19 mouse cellular contexts compared by ENCODE assay signal in the genomic region with DNA sequence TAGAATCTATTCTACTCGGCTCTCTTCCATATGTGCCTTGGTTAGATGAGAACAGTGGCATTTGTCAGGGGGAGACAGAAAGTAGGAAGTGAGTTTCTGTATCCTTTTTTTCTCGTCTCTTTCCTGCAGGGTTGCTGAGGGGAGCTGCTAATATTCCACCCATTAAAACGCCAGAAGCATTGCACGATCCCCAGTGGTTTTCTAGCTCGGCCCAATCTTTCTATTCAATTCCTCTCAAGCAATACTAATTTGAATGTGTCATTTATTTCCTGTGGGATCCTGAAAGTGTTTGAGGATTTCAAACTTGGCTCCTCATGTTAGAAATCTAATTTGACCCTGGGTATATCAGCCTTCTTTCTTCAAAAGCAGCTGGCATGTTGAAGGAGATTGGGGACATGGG.
DNase-seq lines count a peak whose midpoint lies in the region; ATAC-seq lines count a peak whose summit lies in the region.
"Had no signal": no experiment of that assay in that cellular context is flagged by ENCODE, and none has a peak within 500 bp of the region (broad histone marks: within the 10 kb centered on the region; RNA-seq: fewer than 3 reads in every experiment).

No protein-coding gene starts in this region.

- no peak for DNase-seq in neural tube, embryonic 10.5 days (ENCODE audit: extremely low spot score, low spot score)
- DNase-seq in retina, postnatal 1 day, result peak; percentile 32
- DNase-seq in kidney, postnatal 14 days, result no peak
- DNase-seq in cerebellum, adult 11-12 months, result no peak
- DNase-seq: adrenal gland, adult 8-10 months; cerebellum, postnatal 10 days; kidney, adult 2 months; kidney, postnatal 10 days; lung, adult 18-20 months; right cerebral cortex, adult 18-20 months; thymus, postnatal 36 days had no signal

- WGBS in neural tube, embryonic 12.5 days, result 27% methylated on average over 5 of the region's 5 CpGs
- WGBS in forebrain, embryonic 15.5 days, result 9% methylated on average over 5 of the region's 5 CpGs
- WGBS in midbrain, embryonic 12.5 days, result 19% methylated on average over 5 of the region's 5 CpGs

- H3K9ac ChIP-seq in neural tube, embryonic 12.5 days, result no peak overlapping the region
- H3K9ac ChIP-seq in forebrain, embryonic 15.5 days (replicated peaks), result no peak overlapping the region
- no peak overlapping the region for H3K9ac ChIP-seq in midbrain, embryonic 12.5 days (replicated peaks)
- H3K9ac ChIP-seq: embryonic facial prominence, embryonic 15.5 days had no signal

- peaks cover 17% of the 10 kb centered on the region; the same call in 1 of the 2 replicates for H3K4me1 ChIP-seq in neural tube, embryonic 12.5 days
- peaks cover 18% of the 10 kb centered on the region for H3K4me1 ChIP-seq in forebrain, embryonic 15.5 days
- H3K4me1 ChIP-seq in midbrain, embryonic 12.5 days, result peaks cover 20% of the 10 kb centered on the region
- H3K4me1 ChIP-seq: embryonic facial prominence, embryonic 15.5 days; heart, embryonic 10.5 days; megakaryocyte, embryonic 14.5 days had no signal

- H3K27me3 ChIP-seq in neural tube, embryonic 12.5 days (replicated peaks), result no peaks in the 10 kb centered on the region
- H3K27me3 ChIP-seq in forebrain, embryonic 15.5 days, result no peaks in the 10 kb centered on the region
- H3K27me3 ChIP-seq in midbrain, embryonic 12.5 days, result peaks cover 12% of the 10 kb centered on the region
- H3K27me3 ChIP-seq: embryonic facial prominence, embryonic 15.5 days; megakaryocyte, embryonic 14.5 days had no signal

- 0 out of 2 replicates have a peak, but pooled peaks have one; percentile 9 for ATAC-seq in neural tube, embryonic 12.5 days (ENCODE audit: low FRiP score, low read depth)
- peak; percentile 70 for ATAC-seq in forebrain, embryonic 15.5 days (replicated peaks)
- ATAC-seq in midbrain, embryonic 12.5 days (ENCODE audit: low FRiP score, low read depth), result peak; percentile 28; the same call in 1 of the 2 replicates
- ATAC-seq in megakaryocyte-erythroid progenitor cell, adult 5-6 weeks (replicated peaks; ENCODE audit: low FRiP score, low TSS enrichment, poor library complexity, severe bottlenecking), result no peak

- no peak overlapping the region for H3K4me2 ChIP-seq in neural tube, embryonic 12.5 days (replicated peaks)
- H3K4me2 ChIP-seq in forebrain, embryonic 15.5 days (replicated peaks), result no peak overlapping the region
- H3K4me2 ChIP-seq in midbrain, embryonic 12.5 days (replicated peaks), result peak overlapping the region; percentile 22
- H3K4me2 ChIP-seq: embryonic facial prominence, embryonic 15.5 days had no signal

- H3K27ac ChIP-seq in neural tube, embryonic 12.5 days, result no peak overlapping the region
- peak overlapping the region; percentile 51; the same call in 1 of the 2 replicates for H3K27ac ChIP-seq in forebrain, embryonic 15.5 days (replicated peaks)
- H3K27ac ChIP-seq in midbrain, embryonic 12.5 days (replicated peaks), result no peak overlapping the region
- H3K27ac ChIP-seq: embryonic facial prominence, embryonic 15.5 days; heart, embryonic 10.5 days; limb, embryonic 10.5 days had no signal

- H3K4me3 ChIP-seq in neural tube, embryonic 12.5 days, result no peak overlapping the region
- H3K4me3 ChIP-seq in forebrain, embryonic 15.5 days, result no peak overlapping the region
- no peak overlapping the region for H3K4me3 ChIP-seq in midbrain, embryonic 12.5 days
- H3K4me3 ChIP-seq: embryonic facial prominence, embryonic 15.5 days; heart, embryonic 10.5 days; limb, embryonic 10.5 days; megakaryocyte, embryonic 14.5 days had no signal

- no peaks in the 10 kb centered on the region for H3K9me3 ChIP-seq in neural tube, embryonic 12.5 days
- no peaks in the 10 kb centered on the region for H3K9me3 ChIP-seq in forebrain, embryonic 15.5 days
- H3K9me3 ChIP-seq in midbrain, embryonic 12.5 days, result no peaks in the 10 kb centered on the region
- H3K9me3 ChIP-seq: embryonic facial prominence, embryonic 15.5 days; heart, embryonic 10.5 days; limb, embryonic 10.5 days had no signal

- no peaks in the 10 kb centered on the region for H3K36me3 ChIP-seq in neural tube, embryonic 12.5 days
- no peaks in the 10 kb centered on the region for H3K36me3 ChIP-seq in forebrain, embryonic 15.5 days
- H3K36me3 ChIP-seq in midbrain, embryonic 12.5 days, result no peaks in the 10 kb centered on the region
- H3K36me3 ChIP-seq: embryonic facial prominence, embryonic 15.5 days; heart, embryonic 10.5 days; limb, embryonic 10.5 days had no signal
